Mouse (Mus musculus): ENCODE data around the gene Sfmbt1. TPM values are rescaled to one million over a fixed set of nuclear protein-coding genes. Genes with fewer than 3 reads are reported as not detected.

Sfmbt1 gene
- polyA plus RNA-seq, 1 experiment from 2014 or later: 19.8 TPM

- Histone ChIP-seq H3K4me2 (ENCODE audit: low read depth, severe bottlenecking) (no peak overlapping the region), H3K27me3 (ENCODE audit: control insufficient read depth, insufficient read depth, low read length) (no peaks in the 10 kb centered on the region), H3K9ac (ENCODE audit: low read length) (no peak overlapping the region), H3K36me3 (ENCODE audit: control insufficient read depth, insufficient read depth, low read length) (no peaks in the 10 kb centered on the region), H3K4me1 (ENCODE audit: control insufficient read depth, insufficient read depth, low read length) (peaks cover 15% of the 10 kb centered on the region), H3K9me3 (ENCODE audit: control insufficient read depth, low read length) (no peaks in the 10 kb centered on the region), H3K27ac (replicated peaks; ENCODE audit: low read depth, low read length) (no peak overlapping the region), H3K4me3 (ENCODE audit: low read depth, low read length) (no peak overlapping the region)
- WGBS: 35% methylated on average over 6 of the region's 6 CpGs
- no peak for ATAC-seq (ENCODE audit: insufficient number of reproducible peaks, low FRiP score, low TSS enrichment, low read depth)
- no peak for DNase-seq (ENCODE audit: low spot score)
Measured at GRCm38 (mm10) chr14:30824456-30824995, 109.9 kb downstream of the Sfmbt1 start.

- Histone ChIP-seq H3K4me2 (ENCODE audit: low read depth, severe bottlenecking) (peak overlapping the region; percentile 85), H3K4me1 (ENCODE audit: control insufficient read depth, insufficient read depth, low read length) (peaks cover 15% of the 10 kb centered on the region), H3K4me3 (ENCODE audit: low read depth, low read length) (peak overlapping the region; percentile 84; the same call in 1 of the 2 replicates), H3K27ac (replicated peaks; ENCODE audit: low read depth, low read length) (no peak overlapping the region), H3K9ac (ENCODE audit: low read length) (no peak overlapping the region), H3K27me3 (ENCODE audit: control insufficient read depth, insufficient read depth, low read length) (no peaks in the 10 kb centered on the region), H3K36me3 (ENCODE audit: control insufficient read depth, insufficient read depth, low read length) (no peaks in the 10 kb centered on the region), H3K9me3 (ENCODE audit: control insufficient read depth, low read length) (no peaks in the 10 kb centered on the region)
- ATAC-seq (ENCODE audit: insufficient number of reproducible peaks, low FRiP score, low TSS enrichment, low read depth): no peak
- 44% methylated on average over 5 of the region's 5 CpGs for WGBS
- no peak for DNase-seq (ENCODE audit: low spot score)
Measured at GRCm38 (mm10) chr14:30825021-30825475, 110.4 kb downstream of the Sfmbt1 start.

GRCm38 (mm10) chr14:30825476-30826131 lies 111.0 kb downstream of the Sfmbt1 start, which contains the start of gene Tmem110:
Tmem110 (plus strand) TSS chr14:30825590.
- no peaks in the 10 kb centered on the region for H3K9me3 ChIP-seq (ENCODE audit: control insufficient read depth, low read length)
- peaks cover 15% of the 10 kb centered on the region for H3K4me1 ChIP-seq (ENCODE audit: control insufficient read depth, insufficient read depth, low read length)
- DNase-seq (ENCODE audit: low spot score) (peak; percentile 90), ATAC-seq (ENCODE audit: insufficient number of reproducible peaks, low FRiP score, low TSS enrichment, low read depth) (peak; percentile 87)
- no peaks in the 10 kb centered on the region for H3K36me3 ChIP-seq (ENCODE audit: control insufficient read depth, insufficient read depth, low read length)
- H3K9ac ChIP-seq (ENCODE audit: low read length): peak within 1 kb of the TSS; percentile 89
- peak within 1 kb of the TSS; percentile 85 for H3K4me2 ChIP-seq (ENCODE audit: low read depth, severe bottlenecking)
- H3K27me3 ChIP-seq (ENCODE audit: control insufficient read depth, insufficient read depth, low read length): no peaks in the 10 kb centered on the region
- peak within 1 kb of the TSS; percentile 69 for H3K27ac ChIP-seq (replicated peaks; ENCODE audit: low read depth, low read length)
- WGBS: under 1% methylated on average over 54 of the region's 68 CpGs
- peak within 1 kb of the TSS; percentile 84 for H3K4me3 ChIP-seq (ENCODE audit: low read depth, low read length)

- Histone ChIP-seq H3K27me3 (ENCODE audit: control insufficient read depth, insufficient read depth, low read length) (no peaks in the 10 kb centered on the region), H3K4me3 (ENCODE audit: low read depth, low read length) (peak overlapping the region; percentile 84), H3K4me1 (ENCODE audit: control insufficient read depth, insufficient read depth, low read length) (peaks cover 15% of the 10 kb centered on the region), H3K9ac (ENCODE audit: low read length) (peak overlapping the region; percentile 89), H3K9me3 (ENCODE audit: control insufficient read depth, low read length) (no peaks in the 10 kb centered on the region), H3K36me3 (ENCODE audit: control insufficient read depth, insufficient read depth, low read length) (no peaks in the 10 kb centered on the region), H3K4me2 (ENCODE audit: low read depth, severe bottlenecking) (peak overlapping the region; percentile 85), H3K27ac (replicated peaks; ENCODE audit: low read depth, low read length) (no peak overlapping the region; the same call in 1 of the 2 replicates)
- ATAC-seq (ENCODE audit: insufficient number of reproducible peaks, low FRiP score, low TSS enrichment, low read depth) (0 out of 2 replicates have a peak, but pooled peaks have one; percentile 16), DNase-seq (ENCODE audit: low spot score) (peak; percentile 35)
- WGBS: 21% methylated on average over 17 of the region's 17 CpGs
Measured at GRCm38 (mm10) chr14:30826174-30827140, 111.8 kb downstream of the Sfmbt1 start.

- Histone ChIP-seq H3K4me2 (ENCODE audit: low read depth, severe bottlenecking) (no peak overlapping the region), H3K4me3 (ENCODE audit: low read depth, low read length) (no peak overlapping the region), H3K9ac (ENCODE audit: low read length) (no peak overlapping the region), H3K9me3 (ENCODE audit: control insufficient read depth, low read length) (no peaks in the 10 kb centered on the region), H3K4me1 (ENCODE audit: control insufficient read depth, insufficient read depth, low read length) (peaks cover 15% of the 10 kb centered on the region), H3K27ac (replicated peaks; ENCODE audit: low read depth, low read length) (no peak overlapping the region), H3K27me3 (ENCODE audit: control insufficient read depth, insufficient read depth, low read length) (no peaks in the 10 kb centered on the region), H3K36me3 (ENCODE audit: control insufficient read depth, insufficient read depth, low read length) (no peaks in the 10 kb centered on the region)
- WGBS: 90% methylated on average over 4 of the region's 4 CpGs
- ATAC-seq (ENCODE audit: insufficient number of reproducible peaks, low FRiP score, low TSS enrichment, low read depth) (no peak), DNase-seq (ENCODE audit: low spot score) (no peak)
Measured at GRCm38 (mm10) chr14:30827480-30827879, 112.8 kb downstream of the Sfmbt1 start.

- H3K36me3 ChIP-seq (ENCODE audit: control insufficient read depth, insufficient read depth, low read length): no peaks in the 10 kb centered on the region
- no peak overlapping the region for H3K4me3 ChIP-seq (ENCODE audit: low read depth, low read length)
- DNase-seq (ENCODE audit: low spot score) (no peak), ATAC-seq (ENCODE audit: insufficient number of reproducible peaks, low FRiP score, low TSS enrichment, low read depth) (no peak)
- peaks cover 15% of the 10 kb centered on the region for H3K4me1 ChIP-seq (ENCODE audit: control insufficient read depth, insufficient read depth, low read length)
- no peaks in the 10 kb centered on the region for H3K9me3 ChIP-seq (ENCODE audit: control insufficient read depth, low read length)
- WGBS: 91% methylated on average over 4 of the region's 4 CpGs
- no peak overlapping the region for H3K4me2 ChIP-seq (ENCODE audit: low read depth, severe bottlenecking)
- H3K27me3 ChIP-seq (ENCODE audit: control insufficient read depth, insufficient read depth, low read length): no peaks in the 10 kb centered on the region
- H3K27ac ChIP-seq (replicated peaks; ENCODE audit: low read depth, low read length): no peak overlapping the region
- H3K9ac ChIP-seq (ENCODE audit: low read length): no peak overlapping the region
Measured at GRCm38 (mm10) chr14:30828077-30828476, 113.4 kb downstream of the Sfmbt1 start.

GRCm38 (mm10) chr14:30828635-30829460 lies 114.2 kb downstream of the Sfmbt1 start:
- DNase-seq (ENCODE audit: low spot score): no peak
- no peaks in the 10 kb centered on the region for H3K36me3 ChIP-seq (ENCODE audit: control insufficient read depth, insufficient read depth, low read length)
- ATAC-seq (ENCODE audit: insufficient number of reproducible peaks, low FRiP score, low TSS enrichment, low read depth): no peak
- no peak overlapping the region for H3K9ac ChIP-seq (ENCODE audit: low read length)
- H3K4me3 ChIP-seq (ENCODE audit: low read depth, low read length): no peak overlapping the region
- no peaks in the 10 kb centered on the region for H3K9me3 ChIP-seq (ENCODE audit: control insufficient read depth, low read length)
- peaks cover 15% of the 10 kb centered on the region for H3K4me1 ChIP-seq (ENCODE audit: control insufficient read depth, insufficient read depth, low read length)
- H3K27me3 ChIP-seq (ENCODE audit: control insufficient read depth, insufficient read depth, low read length): no peaks in the 10 kb centered on the region
- H3K27ac ChIP-seq (replicated peaks; ENCODE audit: low read depth, low read length): no peak overlapping the region
- WGBS: 80% methylated on average over 11 of the region's 11 CpGs
- H3K4me2 ChIP-seq (ENCODE audit: low read depth, severe bottlenecking): no peak overlapping the region

Measured in limb, embryonic 11.5 days (tissue).